Mouse (Mus musculus) hindbrain, embryonic 16.5 days (tissue): ENCODE results near the gene Gga3. TPM values are rescaled to one million over a fixed set of nuclear protein-coding genes. Genes with fewer than 3 reads are reported as not detected.

Experiments
- ATAC-seq: fragments of 200-750 bp; cut with Nextera tagmentation; 2 replicates; pipeline ENCODE4 v1.8.0; 2017; ENCODE audit warnings: moderate TSS enrichment, moderate library complexity
- H3K27ac ChIP-seq: fragments of 300-500 bp; sonication (generic); 2 replicates; pipeline ENCODE4 v1.5.1; 2014; ENCODE audit warnings: low read depth, mild to moderate bottlenecking, control low read depth, low read length, moderate library complexity
- H3K27me3 ChIP-seq: fragments of 300-500 bp; sonication (generic); replicated peaks from 2 replicates; pipeline ENCODE4 v1.6.1; 2014; ENCODE audit warnings: low read length; ENCODE audit not compliant: control insufficient read depth, insufficient read depth
- H3K36me3 ChIP-seq: fragments of 300-500 bp; sonication (generic); 2 replicates; pipeline ENCODE4 v1.6.1; 2014; ENCODE audit warnings: mild to moderate bottlenecking, low read length, moderate library complexity, mixed read lengths; ENCODE audit not compliant: control insufficient read depth, insufficient read depth
- H3K4me1 ChIP-seq: fragments of 300-500 bp; sonication (generic); 2 replicates; pipeline ENCODE4 v1.6.1; 2014; ENCODE audit warnings: low read depth, low read length; ENCODE audit not compliant: control insufficient read depth, insufficient read depth
- H3K4me2 ChIP-seq: fragments of 300-500 bp; sonication (generic); 2 replicates; pipeline ENCODE4 v1.6.1; 2014; ENCODE audit warnings: mild to moderate bottlenecking, low read length, control low read depth, moderate library complexity
- H3K4me3 ChIP-seq: fragments of 300-500 bp; sonication (generic); 2 replicates; pipeline ENCODE4 v1.5.1; 2014; ENCODE audit warnings: mild to moderate bottlenecking, low read length, control low read depth, moderate library complexity
- H3K9ac ChIP-seq: fragments of 300-500 bp; sonication (generic); 2 replicates; pipeline ENCODE4 v1.6.1; 2014; ENCODE audit warnings: low read depth, mild to moderate bottlenecking, control low read depth, low read length, moderate library complexity
- H3K9me3 ChIP-seq: fragments of 300-500 bp; sonication (generic); 2 replicates; pipeline ENCODE4 v1.6.1; 2014; ENCODE audit warnings: mild to moderate bottlenecking, low read length, moderate library complexity; ENCODE audit not compliant: control insufficient read depth
- WGBS: fragments of 180-500 bp; shearing (Covaris S2); extraction: QIAGEN DNeasy Blood & Tissue Kit; methylation state at CpG from one replicate; pipeline ENCODE4 v1.1.7; 2014; 5-methylcytosine and 5-hydroxymethylcytosine counted together
- polyA plus RNA-seq: library from polyadenylated mRNA; unstranded; fragments of >200 nt; fragmentation: Nextera tagmentation; extraction: Ambion mirVana; gene quantifications from 2 replicates; pipeline ENCODE4 v1.2.1, GENCODE M21; 2015

Gene Gga3
- polyA plus RNA-seq, 1 experiment from 2014 or later: 35.1 TPM

DNA sequence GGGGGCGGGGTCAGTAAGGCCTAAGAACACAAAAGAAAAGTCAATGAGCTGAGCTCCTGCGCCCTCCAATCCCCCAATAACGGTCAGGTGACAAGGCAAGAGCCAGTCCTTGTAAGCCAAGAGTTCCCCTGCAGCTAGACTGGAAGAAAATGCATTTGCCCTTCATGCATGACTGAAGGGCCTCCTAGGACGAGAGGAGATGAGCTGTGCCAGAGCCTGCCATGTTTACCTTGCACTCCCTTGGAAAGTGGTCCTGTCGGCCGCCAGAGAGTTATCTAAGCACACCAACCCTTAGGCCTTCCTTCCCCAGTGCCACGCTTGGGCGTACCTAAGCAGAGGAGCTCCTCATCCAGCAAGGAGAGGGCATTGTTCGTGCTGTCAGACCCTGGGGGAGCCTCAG is 15.9 kb downstream of the Gga3 start:
- 77% methylated on average over 9 of the region's 9 CpGs for WGBS
- Histone ChIP-seq H3K4me1 (no peaks in the 10 kb centered on the region), H3K9ac (no peak overlapping the region), H3K36me3 (peaks cover 70% of the 10 kb centered on the region), H3K27ac (no peak overlapping the region), H3K4me3 (no peak overlapping the region), H3K27me3 (no peaks in the 10 kb centered on the region), H3K4me2 (no peak overlapping the region), H3K9me3 (no peaks in the 10 kb centered on the region)
- no peak for ATAC-seq

DNA sequence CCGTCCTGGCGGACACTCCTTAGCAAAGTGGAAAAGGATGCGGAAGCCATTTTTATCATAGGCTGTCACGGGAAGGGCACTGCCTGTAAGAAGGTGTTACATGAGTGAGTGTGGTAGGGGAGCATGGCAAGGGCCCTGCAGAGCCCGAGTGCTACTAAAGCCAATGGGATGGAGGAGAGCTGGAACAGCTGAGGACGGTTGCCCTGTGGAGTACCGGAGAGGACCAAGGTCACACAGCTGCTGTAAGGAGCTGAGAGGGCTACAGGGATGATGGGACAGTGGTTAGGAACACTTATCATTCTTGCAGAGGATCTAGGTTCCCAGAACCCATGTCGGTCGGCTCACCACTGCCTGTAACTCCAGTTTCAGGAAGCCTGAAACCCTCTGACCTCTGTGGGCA is 17.4 kb downstream of the Gga3 start:
- Histone ChIP-seq H3K27ac (no peak overlapping the region), H3K4me2 (no peak overlapping the region), H3K4me1 (no peaks in the 10 kb centered on the region), H3K9me3 (no peaks in the 10 kb centered on the region), H3K27me3 (no peaks in the 10 kb centered on the region), H3K9ac (no peak overlapping the region), H3K36me3 (peaks cover 69% of the 10 kb centered on the region), H3K4me3 (no peak overlapping the region)
- no peak for ATAC-seq
- 93% methylated on average over 9 of the region's 9 CpGs for WGBS

DNA sequence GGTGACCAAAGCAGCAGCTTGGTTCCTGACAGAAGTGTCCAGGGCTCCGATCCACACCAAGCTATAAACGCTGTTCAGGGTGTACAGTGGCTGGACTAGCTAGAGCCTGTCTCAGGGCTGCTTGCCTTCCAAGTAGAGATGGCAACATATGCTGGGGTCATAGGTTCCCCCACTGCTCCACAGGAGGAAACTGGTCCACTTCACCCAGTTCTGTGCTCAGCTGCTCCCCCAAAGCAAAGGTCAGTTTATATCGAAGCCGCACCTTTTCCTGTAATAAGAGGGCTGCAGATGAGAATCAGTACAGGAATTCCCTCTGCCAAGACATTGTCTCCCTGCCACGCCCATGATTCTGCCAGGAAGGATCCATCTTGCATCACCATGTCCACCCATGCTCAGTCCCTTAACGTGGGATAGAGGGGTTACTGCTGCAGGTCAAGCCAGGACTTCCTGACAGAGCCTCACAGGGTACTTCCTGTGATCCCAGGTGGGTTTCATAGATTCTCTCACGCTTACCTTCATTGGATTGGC is 18.2 kb downstream of the Gga3 start:
- no peaks in the 10 kb centered on the region for H3K27me3 ChIP-seq
- no peak for ATAC-seq
- H3K9me3 ChIP-seq: no peaks in the 10 kb centered on the region
- no peak overlapping the region for H3K4me3 ChIP-seq
- H3K27ac ChIP-seq: no peak overlapping the region
- H3K9ac ChIP-seq: no peak overlapping the region
- H3K36me3 ChIP-seq: peaks cover 69% of the 10 kb centered on the region
- no peak overlapping the region for H3K4me2 ChIP-seq
- WGBS: 91% methylated on average over 7 of the region's 7 CpGs
- no peaks in the 10 kb centered on the region for H3K4me1 ChIP-seq

DNA sequence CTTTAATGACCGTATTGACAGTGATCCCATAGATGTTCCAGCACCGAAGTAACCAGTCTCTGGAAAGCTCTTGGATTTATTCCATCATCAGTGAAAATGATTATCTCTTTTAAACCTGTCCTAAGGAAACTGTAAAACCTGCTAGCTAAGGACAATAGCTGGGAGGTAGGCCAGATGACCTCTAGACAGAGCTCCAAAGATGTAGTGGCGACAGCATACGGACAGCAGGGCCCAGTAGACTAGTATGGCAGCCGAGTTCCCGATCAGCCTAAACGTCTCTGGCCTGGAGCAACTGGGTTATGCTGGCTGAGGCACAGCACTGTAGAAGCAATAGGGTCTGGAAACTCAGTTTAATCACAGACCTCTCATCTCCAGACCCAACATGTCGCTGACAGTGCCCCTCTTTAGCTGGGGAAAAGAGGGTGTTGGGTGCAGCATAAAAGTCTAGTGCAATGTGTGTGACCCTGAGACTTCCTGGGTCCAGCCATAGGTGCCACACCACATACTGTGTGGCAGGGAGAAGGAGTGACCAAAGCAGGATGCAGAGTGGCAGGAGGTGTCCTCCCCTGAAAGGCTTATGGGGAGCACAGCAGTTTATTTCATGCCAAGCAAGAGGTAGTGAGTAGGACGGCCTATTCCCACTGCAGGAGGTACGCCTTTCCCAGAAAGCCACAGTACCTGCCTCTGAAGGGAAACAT is 19.3 kb downstream of the Gga3 start:
- Histone ChIP-seq H3K36me3 (peaks cover 61% of the 10 kb centered on the region), H3K27ac (no peak overlapping the region)

DNA sequence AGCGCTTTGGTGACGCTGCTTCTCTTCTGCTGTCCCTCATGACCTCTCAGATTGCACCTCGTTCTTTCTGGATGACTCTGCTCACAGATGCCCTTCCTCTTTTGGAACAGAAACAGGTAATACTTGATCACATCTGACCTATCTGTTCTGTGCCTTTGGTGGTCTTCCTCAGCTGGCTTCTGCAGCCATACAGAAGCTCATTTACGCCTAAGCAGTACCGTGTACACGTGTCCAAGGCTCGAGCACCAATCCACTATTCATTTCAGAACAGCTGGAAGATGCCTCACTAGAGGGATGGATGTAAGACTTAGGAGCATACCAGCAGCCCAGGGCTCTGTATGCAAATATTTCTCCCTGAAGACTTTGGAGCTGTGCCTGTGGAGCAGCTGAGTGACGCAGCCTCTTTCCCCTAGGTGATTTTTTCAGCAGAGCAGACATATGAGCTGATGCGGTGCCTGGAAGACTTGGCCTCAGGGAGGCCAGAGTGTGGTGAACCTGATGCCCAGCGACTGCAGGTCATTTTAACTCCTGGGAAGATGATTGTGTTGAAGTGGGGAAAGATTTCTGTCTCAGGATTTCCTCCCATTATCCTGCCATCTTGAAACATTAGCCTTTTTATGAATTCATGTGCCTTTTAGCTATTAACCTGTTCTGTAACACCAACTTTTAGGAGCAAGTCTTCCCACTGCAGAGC is 20.8 kb downstream of the Gga3 start:
- Histone ChIP-seq H3K27me3 (no peaks in the 10 kb centered on the region), H3K9me3 (no peaks in the 10 kb centered on the region), H3K4me3 (no peak overlapping the region), H3K4me1 (no peaks in the 10 kb centered on the region), H3K27ac (0 out of 2 replicates have a peak overlapping the region, but pooled peaks have one; percentile 1), H3K9ac (no peak overlapping the region), H3K4me2 (no peak overlapping the region), H3K36me3 (peaks cover 61% of the 10 kb centered on the region)
- 83% methylated on average over 10 of the region's 10 CpGs for WGBS
- ATAC-seq: no peak

More for the DNA sequence above, 19.3 kb downstream of the Gga3 start:
- Histone ChIP-seq H3K9ac (no peak overlapping the region), H3K4me3 (no peak overlapping the region), H3K4me2 (no peak overlapping the region), H3K4me1 (no peaks in the 10 kb centered on the region), H3K9me3 (no peaks in the 10 kb centered on the region), H3K27me3 (no peaks in the 10 kb centered on the region)
- no peak for ATAC-seq
- 88% methylated on average over 10 of the region's 10 CpGs for WGBS

DNA sequence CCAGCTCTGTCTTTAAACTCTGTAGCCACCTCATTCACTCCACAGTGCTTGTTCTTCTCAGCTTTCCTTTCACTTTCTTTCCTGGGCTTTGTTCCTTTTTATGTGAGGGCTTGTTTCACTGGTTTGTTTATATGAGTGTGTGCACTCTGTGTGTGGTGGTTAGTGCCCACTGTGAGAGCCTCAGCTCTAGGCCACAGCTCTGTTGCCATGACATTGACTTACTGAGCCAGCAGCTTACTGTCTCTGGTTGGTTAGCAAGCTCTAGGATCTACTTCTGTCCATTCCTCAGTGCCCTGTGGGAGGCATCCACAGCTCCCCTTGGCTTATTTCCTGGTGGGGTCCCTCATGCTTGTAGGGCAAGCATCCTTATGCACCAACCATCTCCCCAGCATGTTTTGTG is 24.8 kb downstream of the Gga3 start:
- Histone ChIP-seq H3K9ac (no peak overlapping the region), H3K4me1 (no peaks in the 10 kb centered on the region), H3K9me3 (no peaks in the 10 kb centered on the region), H3K36me3 (peaks cover 33% of the 10 kb centered on the region), H3K27ac (no peak overlapping the region), H3K27me3 (no peaks in the 10 kb centered on the region), H3K4me2 (no peak overlapping the region), H3K4me3 (no peak overlapping the region)
- no peak for ATAC-seq

DNA sequence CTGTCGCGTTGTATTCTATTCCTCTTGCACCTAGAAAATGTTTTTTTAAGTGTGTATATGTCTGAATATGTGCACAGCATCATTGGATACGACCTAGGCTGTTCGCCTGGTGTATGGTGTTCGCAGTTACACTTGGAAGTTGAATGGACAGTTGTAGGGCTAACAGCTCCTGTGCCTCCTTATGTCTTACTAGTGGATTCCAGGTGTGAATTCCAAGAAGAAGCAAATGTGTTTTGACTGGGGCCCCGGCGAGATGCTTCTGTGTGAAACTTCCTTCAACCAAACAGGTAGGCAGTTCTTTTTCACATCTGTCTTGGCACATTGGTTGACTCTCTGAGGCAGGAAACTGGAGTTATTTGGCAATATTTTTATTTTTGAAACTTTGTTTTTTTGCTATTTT is 38.9 kb downstream of the Gga3 start:
- Histone ChIP-seq H3K27ac (no peak overlapping the region), H3K9me3 (no peaks in the 10 kb centered on the region), H3K36me3 (peaks cover 19% of the 10 kb centered on the region), H3K4me2 (peak overlapping the region; percentile 72), H3K4me3 (peak overlapping the region; percentile 83), H3K27me3 (no peaks in the 10 kb centered on the region), H3K9ac (peak overlapping the region; percentile 80), H3K4me1 (peaks cover 12% of the 10 kb centered on the region)
- no peak for ATAC-seq
- 21% methylated on average over 7 of the region's 7 CpGs for WGBS

DNA sequence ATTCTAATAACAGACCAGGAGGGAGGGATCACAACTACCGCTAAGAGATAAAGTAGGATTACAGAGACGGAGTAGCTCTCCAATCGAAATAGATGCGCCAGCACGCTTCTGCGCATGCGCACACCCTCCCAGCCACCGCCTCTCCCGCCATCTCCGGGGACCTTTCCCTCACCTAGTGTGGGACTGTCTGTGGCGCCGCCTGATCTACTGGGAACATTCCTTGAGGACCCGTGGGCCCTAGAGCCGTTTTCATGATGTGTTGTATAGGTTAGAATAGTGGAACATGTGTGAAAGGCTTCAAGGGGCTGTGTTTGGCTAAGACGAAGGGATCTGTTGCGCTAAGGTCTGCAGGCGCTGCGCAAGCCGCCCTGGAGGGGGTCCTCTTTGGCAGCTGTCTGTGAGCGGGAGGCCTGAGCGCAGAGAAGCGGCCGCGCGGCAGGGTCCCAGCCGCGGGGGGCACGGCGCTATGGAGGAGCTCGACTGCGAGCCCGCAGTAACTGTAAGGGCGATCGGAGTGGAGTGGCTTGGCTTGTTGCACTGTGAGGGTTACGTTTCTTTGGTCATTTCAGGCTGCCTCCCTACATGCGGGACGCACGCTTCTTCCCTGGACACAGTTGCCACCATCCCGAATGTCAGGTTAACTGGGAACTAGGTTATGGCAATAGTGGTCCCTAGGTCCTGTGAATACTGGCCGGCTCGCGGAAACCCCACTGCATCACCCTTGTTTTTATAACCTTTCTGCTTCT is 39.6 kb downstream of the Gga3 start, which contains the start of gene Nup85:
Nup85 (plus strand) TSS at position 371 of the 746 bp plus-strand sequence.
- whole genome bisulfite sequencing: under 1% methylated on average over 42 of the region's 42 CpGs
- H3K4me3 ChIP-seq: peak within 1 kb of the TSS; percentile 83
- H3K9ac ChIP-seq: peak within 1 kb of the TSS; percentile 80
- H3K36me3 ChIP-seq: peaks cover 17% of the 10 kb centered on the region
- peak within 1 kb of the TSS; percentile 72 for H3K4me2 ChIP-seq
- ATAC-seq: peak; percentile 95
- H3K9me3 ChIP-seq: no peaks in the 10 kb centered on the region
- H3K4me1 ChIP-seq: peaks cover 12% of the 10 kb centered on the region
- H3K27ac ChIP-seq: peak within 1 kb of the TSS; percentile 86
- no peaks in the 10 kb centered on the region for H3K27me3 ChIP-seq

DNA sequence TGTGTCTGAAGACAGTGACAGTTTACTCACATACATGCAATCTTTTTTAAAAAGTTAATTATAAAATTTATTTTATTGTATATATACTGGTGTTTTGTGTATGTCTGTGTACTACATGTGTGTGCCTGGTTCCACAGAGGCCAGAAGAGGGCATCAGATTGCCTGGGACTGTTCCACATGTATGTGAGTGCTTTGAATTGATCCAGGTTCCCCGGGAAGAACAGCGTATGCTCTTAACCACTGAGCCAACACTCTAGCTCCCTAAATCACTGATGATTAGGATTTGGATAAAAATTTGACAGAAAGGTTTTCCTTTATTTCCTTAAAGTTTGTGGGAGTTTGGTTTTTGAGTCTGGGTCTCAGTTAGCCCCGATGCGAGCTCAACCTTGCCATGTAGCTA is 40.4 kb downstream of the Gga3 start:
- Histone ChIP-seq H3K36me3 (peaks cover 15% of the 10 kb centered on the region), H3K27ac (peak overlapping the region; percentile 86), H3K9ac (peak overlapping the region; percentile 80), H3K27me3 (no peaks in the 10 kb centered on the region), H3K4me1 (peaks cover 12% of the 10 kb centered on the region), H3K4me3 (peak overlapping the region; percentile 83), H3K9me3 (no peaks in the 10 kb centered on the region), H3K4me2 (peak overlapping the region; percentile 72)
- ATAC-seq: no peak
- whole genome bisulfite sequencing: 45% methylated on average over 4 of the region's 4 CpGs
